Mouse (Mus musculus) heart, postnatal 0 days (tissue): Measurements from ENCODE around the gene Fam92b. TPM values are rescaled to one million over a fixed set of nuclear protein-coding genes. Genes with fewer than 3 reads are reported as not detected.
A peak's percentile ranks its signal among the peaks of the same experiment; 100 is the strongest.

Experiments
- ATAC-seq: fragments of 200-750 bp; cut with Nextera tagmentation; 2 replicates; pipeline ENCODE4 v1.8.0; 2017; ENCODE audit warnings: low read depth, moderate number of reproducible peaks, moderate library complexity; ENCODE audit not compliant: insufficient read depth
- DNase-seq: peaks from one replicate; pipeline ENCODE4 v3.0.0-alpha.2; 2016; ENCODE audit warnings: low spot score
- H3K27ac ChIP-seq: fragments of 300-500 bp; sonication (generic); 2 replicates; pipeline ENCODE4 v1.5.1; 2014; ENCODE audit warnings: low read depth, mild to moderate bottlenecking
- H3K27me3 ChIP-seq: fragments of 300-500 bp; sonication (generic); 2 replicates; pipeline ENCODE4 v1.6.1; 2014; ENCODE audit warnings: low read length, mixed read lengths; ENCODE audit not compliant: control insufficient read depth, insufficient read depth
- H3K36me3 ChIP-seq: fragments of 300-500 bp; sonication (generic); replicated peaks from 2 replicates; pipeline ENCODE4 v1.6.1; 2014; ENCODE audit warnings: low read length, mixed read lengths; ENCODE audit not compliant: control insufficient read depth, insufficient read depth
- H3K4me1 ChIP-seq: fragments of 300-500 bp; sonication (generic); 2 replicates; pipeline ENCODE4 v1.6.1; 2014; ENCODE audit warnings: antibody characterized with exemption; ENCODE audit not compliant: control insufficient read depth, insufficient read depth
- H3K4me2 ChIP-seq: fragments of 300-500 bp; sonication (generic); 2 replicates; pipeline ENCODE4 v1.6.1; 2014; ENCODE audit warnings: low read depth, mild to moderate bottlenecking, low read length, moderate library complexity
- H3K4me3 ChIP-seq: fragments of 300-500 bp; sonication (generic); 2 replicates; pipeline ENCODE4 v1.5.1; 2014; ENCODE audit warnings: low read depth, low read length
- H3K9ac ChIP-seq: fragments of 300-500 bp; sonication (generic); replicated peaks from 2 replicates; pipeline ENCODE4 v1.6.1; 2014; ENCODE audit warnings: low read depth, low read length, mixed read lengths
- H3K9me3 ChIP-seq: fragments of 300-500 bp; sonication (generic); replicated peaks from 2 replicates; pipeline ENCODE4 v1.6.1; 2016; ENCODE audit warnings: low read length; ENCODE audit not compliant: control insufficient read depth
- CTCF ChIP-seq: IDR thresholded peaks from 2 replicates; pipeline ENCODE4 v1.5.1; 2016; ENCODE audit warnings: antibody characterized with exemption, control low read depth, low read depth
- EP300 ChIP-seq: IDR thresholded peaks from 2 replicates; pipeline ENCODE4 v1.6.1; 2016; ENCODE audit warnings: antibody characterized with exemption, low read depth
- WGBS: fragments of 180-500 bp; shearing (Covaris S2); extraction: QIAGEN DNeasy Blood & Tissue Kit; methylation state at CpG from one replicate; pipeline ENCODE4 v1.1.7; 2014; 5-methylcytosine and 5-hydroxymethylcytosine counted together
- polyA plus RNA-seq: library from polyadenylated mRNA; unstranded; fragments of >200 nt; fragmentation: Nextera tagmentation; extraction: Ambion mirVana; gene quantifications from 2 replicates; pipeline ENCODE4 v1.2.1, GENCODE M21; 2015
- total RNA-seq: library from RNA; depleted of rRNA; stranded (reverse); fragments of >200 nt; gene quantifications from 2 replicates; pipeline ENCODE4 v1.2.3, GENCODE M21; 2014; ENCODE audit warnings: low replicate concordance

Fam92b gene
- total and polyA plus RNA-seq, 2 experiments from 2014 or later: not detected

DNA sequence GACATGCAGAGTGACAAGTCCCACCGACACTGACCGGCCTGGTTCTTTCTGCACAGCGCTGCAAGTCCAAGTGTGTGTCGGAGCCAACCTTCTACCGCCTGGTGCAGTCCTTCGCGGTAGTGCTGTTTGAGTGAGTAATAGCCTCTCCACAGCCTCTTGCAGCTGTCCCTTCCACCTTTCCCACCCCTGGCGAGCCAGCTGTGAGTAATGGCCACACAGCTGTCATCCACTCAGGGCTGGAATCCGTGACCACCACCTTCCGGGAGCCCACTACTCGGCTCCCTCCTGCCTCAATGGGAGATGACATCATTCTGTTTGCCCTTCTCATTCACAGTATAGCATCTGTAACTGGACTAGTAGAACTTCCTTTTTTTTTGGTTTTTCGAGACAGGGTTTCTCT lies 27.2 kb downstream of the Fam92b start:
- WGBS: 71% methylated on average over 12 of the region's 12 CpGs

DNA sequence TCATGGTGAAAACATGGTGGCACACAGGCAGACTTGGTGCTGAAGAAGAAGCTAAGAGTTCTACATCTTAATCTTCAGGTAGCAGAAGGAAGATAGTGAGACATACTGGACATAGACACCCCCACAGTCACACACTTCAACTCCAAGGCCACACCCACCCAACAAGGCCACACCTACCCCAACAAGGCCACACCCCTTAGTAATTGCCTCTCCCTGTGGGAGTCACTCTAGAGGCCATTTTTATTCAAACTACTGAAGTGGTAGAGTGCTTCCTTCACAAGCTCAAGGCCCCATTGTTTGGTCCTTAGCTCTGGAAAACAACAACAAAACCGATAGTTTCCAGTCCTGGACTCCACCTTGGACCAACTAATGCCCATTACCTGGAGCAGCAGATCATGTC lies 31.2 kb downstream of the Fam92b start:
- peaks cover 20% of the 10 kb centered on the region for H3K36me3 ChIP-seq
- TF ChIP-seq CTCF (no peak), EP300 (no peak)
- no peak overlapping the region for H3K9ac ChIP-seq
- no peak overlapping the region for H3K4me3 ChIP-seq
- 83% methylated on average over 1 of the region's 1 CpGs for WGBS
- H3K4me2 ChIP-seq: no peak overlapping the region
- DNase-seq (no peak), ATAC-seq (no peak)
- no peaks in the 10 kb centered on the region for H3K9me3 ChIP-seq
- H3K4me1 ChIP-seq: peaks cover 14% of the 10 kb centered on the region; the same call in 1 of the 2 replicates
- no peaks in the 10 kb centered on the region for H3K27me3 ChIP-seq
- no peak overlapping the region for H3K27ac ChIP-seq

More for the DNA sequence above, 27.2 kb downstream of the Fam92b start:
- H3K27me3 ChIP-seq: no peaks in the 10 kb centered on the region
- H3K9me3 ChIP-seq: no peaks in the 10 kb centered on the region
- H3K27ac ChIP-seq: no peak overlapping the region
- no peak overlapping the region for H3K9ac ChIP-seq
- no peaks in the 10 kb centered on the region for H3K4me1 ChIP-seq
- no peak overlapping the region for H3K4me2 ChIP-seq
- peaks cover 40% of the 10 kb centered on the region for H3K36me3 ChIP-seq
- TF ChIP-seq EP300 (no peak), CTCF (no peak)
- DNase-seq: no peak
- no peak overlapping the region for H3K4me3 ChIP-seq
- no peak for ATAC-seq

DNA sequence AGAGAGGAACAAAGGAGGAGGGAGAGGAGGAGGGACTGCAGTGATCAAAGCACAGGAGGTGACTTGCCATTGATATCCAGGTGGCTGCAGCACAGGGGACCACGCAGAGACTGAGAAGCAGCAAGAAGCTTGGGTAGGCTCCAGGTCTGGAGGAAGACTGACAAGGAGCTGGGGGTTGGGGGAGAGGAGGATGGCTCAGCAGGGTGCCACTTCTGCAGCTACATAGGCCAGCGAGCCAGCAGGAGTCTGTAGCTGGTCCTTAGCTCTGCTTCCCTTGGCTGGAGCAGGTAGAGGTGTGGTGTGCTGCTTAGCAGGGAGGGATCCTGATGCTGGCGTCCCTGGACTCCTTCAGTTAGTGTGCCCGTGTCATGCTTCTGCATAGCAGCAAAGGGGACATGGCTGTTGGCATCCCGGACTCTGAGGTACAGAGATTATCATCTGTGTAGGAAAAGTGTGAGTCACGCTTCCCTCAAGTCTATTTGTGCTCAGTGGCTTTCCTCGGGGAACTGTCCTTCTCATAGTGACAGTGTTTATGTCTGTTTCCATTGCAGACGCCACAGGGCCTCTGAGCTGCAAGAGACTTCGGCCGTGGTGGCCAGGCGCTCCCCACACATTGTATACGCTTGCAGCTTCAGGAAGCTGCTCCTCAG lies 32.5 kb downstream of the Fam92b start:
- Histone ChIP-seq H3K27ac (no peak overlapping the region), H3K9me3 (no peaks in the 10 kb centered on the region), H3K4me1 (peaks cover 23% of the 10 kb centered on the region), H3K9ac (no peak overlapping the region; the same call in 1 of the 2 replicates), H3K27me3 (no peaks in the 10 kb centered on the region), H3K4me2 (no peak overlapping the region), H3K4me3 (no peak overlapping the region), H3K36me3 (peaks cover 16% of the 10 kb centered on the region)
- no peak for DNase-seq
- TF ChIP-seq CTCF (no peak), EP300 (no peak)
- ATAC-seq: no peak
- WGBS: 48% methylated on average over 12 of the region's 12 CpGs

GRCm38 (mm10) chr8:120143911-120144651 lies 33.2 kb downstream of the Fam92b start:
- 41% methylated on average over 15 of the region's 15 CpGs for WGBS
- Histone ChIP-seq H3K9me3 (no peaks in the 10 kb centered on the region), H3K27ac (peak overlapping the region; percentile 41; the same call in 1 of the 2 replicates), H3K27me3 (no peaks in the 10 kb centered on the region), H3K36me3 (peaks cover 13% of the 10 kb centered on the region), H3K4me2 (no peak overlapping the region), H3K9ac (no peak overlapping the region; the same call in 1 of the 2 replicates), H3K4me3 (no peak overlapping the region), H3K4me1 (peaks cover 26% of the 10 kb centered on the region)
- no peak for TF ChIP-seq EP300
- TF ChIP-seq CTCF: no peak
- DNase-seq (no peak), ATAC-seq (peak; percentile 45; the same call in 1 of the 2 replicates)

DNA sequence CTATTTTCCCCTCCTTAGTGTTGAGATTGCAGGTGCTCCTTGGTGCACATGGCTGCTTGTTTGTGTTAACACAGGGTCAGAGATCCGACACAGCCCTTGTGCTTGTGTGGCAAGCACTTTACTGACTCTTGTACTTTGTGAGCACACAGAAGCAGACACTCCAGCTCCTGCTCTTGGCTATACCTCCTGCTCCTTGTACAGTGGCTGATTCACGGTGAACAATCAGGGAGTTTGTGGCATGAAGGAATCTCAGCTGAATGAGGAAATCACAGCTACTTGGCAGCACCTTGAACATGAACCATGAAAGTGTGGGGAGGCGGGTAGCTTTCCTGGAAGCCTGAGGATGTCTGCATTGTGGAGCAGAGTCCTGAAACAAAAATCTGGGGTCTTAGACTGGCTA lies 36.5 kb downstream of the Fam92b start:
- no peak for TF ChIP-seq CTCF
- H3K27me3 ChIP-seq: no peaks in the 10 kb centered on the region
- ATAC-seq (no peak), DNase-seq (no peak)
- 47% methylated on average over 3 of the region's 3 CpGs for WGBS
- H3K4me3 ChIP-seq: no peak overlapping the region
- H3K4me2 ChIP-seq: no peak overlapping the region
- H3K9ac ChIP-seq: no peak overlapping the region; the same call in 1 of the 2 replicates
- peak overlapping the region; percentile 25; the same call in 1 of the 2 replicates for H3K27ac ChIP-seq
- H3K4me1 ChIP-seq: peaks cover 29% of the 10 kb centered on the region
- no peaks in the 10 kb centered on the region for H3K9me3 ChIP-seq
- peaks cover 3% of the 10 kb centered on the region for H3K36me3 ChIP-seq
